Mouse (Mus musculus) heart, adult 8-10 months (tissue): ENCODE measurements at regions not wholly inside any gene's neighbourhood (a gene's known extent, or its start where the extent isn't known, plus 50 kb on each side); places are given as distances from the start of the nearest gene placed in this dataset.

ENCODE experiments used
- DNase-seq: peaks from one replicate; pipeline ENCODE4 v3.0.0; 2022; ENCODE audit warnings: low spot score

DNA sequence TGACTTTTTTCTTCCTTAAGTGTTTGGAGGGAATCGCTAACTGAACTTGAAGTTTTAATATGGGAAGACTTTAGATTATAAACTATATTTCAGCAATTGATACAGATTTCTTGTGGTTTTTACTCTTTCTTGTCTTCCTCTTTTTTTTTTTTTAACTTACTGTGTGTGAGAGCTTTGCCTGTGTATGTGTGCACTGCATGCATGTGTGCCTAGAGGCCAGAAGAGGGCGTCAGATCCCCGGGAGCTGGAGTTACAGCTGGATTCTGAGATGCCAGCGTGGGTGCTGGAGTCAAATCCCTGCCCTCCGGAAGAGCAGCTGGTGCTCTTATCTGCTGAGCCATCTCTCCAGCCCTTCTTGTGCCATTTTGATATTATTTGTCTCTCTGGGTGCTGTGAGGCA is 129.6 kb downstream of the Trim33 start:
- DNase-seq, result no peak

DNA sequence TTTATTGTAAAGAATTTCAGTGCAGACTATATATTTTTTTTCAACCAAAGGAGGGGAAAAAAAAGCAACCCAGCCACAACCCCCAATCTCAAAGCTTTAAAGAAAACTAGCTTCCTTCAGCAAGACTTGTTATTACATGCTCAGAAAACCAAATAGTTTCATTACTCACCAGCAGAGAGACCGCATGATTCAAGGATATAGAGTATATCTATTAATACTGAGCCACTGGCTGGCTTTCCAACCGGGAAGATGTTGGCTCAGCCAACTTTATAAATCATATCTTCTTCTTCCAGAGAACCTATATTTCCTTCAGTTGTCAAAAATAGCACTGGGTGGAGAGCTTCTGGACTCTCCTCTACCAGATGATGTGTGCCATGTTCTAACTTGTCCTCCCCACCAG is 133.2 kb downstream of the Trim33 start:
- no peak for DNase-seq

DNA sequence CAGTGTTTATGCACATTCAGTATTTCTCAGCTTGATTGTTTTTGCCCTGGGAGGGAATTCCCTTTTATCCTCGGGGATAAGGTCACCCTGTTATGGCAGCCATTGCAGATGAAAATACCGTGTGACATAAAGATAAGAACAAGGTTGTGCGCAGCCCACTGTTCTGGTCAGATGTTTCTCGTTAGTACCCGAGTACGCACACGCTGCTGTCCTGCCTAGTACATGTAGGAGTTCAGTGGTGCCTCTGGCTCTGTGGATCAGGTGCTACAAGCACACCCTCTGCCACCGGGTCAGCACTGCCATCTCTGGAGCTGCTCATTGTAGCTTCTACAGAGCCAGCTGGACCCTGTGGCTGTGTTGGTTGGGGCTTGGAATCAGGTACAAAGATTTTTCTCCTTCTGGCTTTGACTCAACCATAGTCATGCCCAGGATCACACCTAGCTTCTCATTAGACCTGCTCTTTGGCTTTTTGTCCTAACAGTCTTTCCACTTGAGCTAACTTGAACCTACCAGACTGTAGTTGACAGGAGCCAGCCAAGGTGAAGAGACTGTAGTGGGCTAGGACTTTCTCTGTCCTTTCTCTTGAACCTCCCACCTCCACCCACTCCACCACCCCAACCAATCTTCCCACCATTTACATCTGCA is 136.1 kb downstream of the Trim33 start:
- no peak for DNase-seq

DNA sequence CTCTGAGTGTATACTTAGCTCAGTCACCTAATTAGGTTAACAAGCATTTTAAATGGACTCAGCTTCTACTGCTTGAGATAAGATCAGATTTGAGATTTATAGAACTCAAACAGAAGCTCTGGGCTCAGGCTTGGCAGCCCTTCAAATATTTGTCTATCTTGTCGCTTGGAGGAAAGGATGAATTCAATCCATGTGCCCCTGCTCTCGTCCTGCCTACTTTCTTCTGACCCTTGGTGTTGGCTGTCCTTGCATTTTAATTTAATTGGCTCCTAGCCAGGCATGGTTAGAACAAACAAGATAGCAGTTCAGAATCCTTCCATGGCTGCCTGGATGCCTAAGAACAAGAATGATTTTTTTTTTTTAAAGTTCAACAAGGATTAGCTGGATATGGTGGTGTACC is 137.2 kb downstream of the Trim33 start:
- no peak for DNase-seq

DNA sequence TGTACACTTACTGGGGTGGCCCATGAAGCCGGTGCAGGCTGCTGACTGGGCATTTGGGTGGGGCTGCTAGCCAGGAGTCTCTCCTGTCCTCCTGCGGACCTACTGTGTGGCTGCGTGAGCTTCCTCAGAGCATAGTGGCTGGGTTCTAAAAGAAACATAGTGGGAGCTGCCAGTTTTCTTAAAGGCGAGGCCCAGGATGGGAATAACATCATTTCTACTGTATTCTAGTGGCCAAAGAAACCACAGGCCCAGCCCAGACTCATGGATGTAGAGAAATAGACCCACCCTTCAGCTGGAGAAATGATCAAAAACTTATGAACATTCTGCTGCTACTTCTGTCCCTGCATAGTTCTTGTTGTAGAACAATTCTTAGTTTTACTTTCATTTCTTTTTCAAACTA is 138.7 kb downstream of the Trim33 start:
- no peak for DNase-seq

DNA sequence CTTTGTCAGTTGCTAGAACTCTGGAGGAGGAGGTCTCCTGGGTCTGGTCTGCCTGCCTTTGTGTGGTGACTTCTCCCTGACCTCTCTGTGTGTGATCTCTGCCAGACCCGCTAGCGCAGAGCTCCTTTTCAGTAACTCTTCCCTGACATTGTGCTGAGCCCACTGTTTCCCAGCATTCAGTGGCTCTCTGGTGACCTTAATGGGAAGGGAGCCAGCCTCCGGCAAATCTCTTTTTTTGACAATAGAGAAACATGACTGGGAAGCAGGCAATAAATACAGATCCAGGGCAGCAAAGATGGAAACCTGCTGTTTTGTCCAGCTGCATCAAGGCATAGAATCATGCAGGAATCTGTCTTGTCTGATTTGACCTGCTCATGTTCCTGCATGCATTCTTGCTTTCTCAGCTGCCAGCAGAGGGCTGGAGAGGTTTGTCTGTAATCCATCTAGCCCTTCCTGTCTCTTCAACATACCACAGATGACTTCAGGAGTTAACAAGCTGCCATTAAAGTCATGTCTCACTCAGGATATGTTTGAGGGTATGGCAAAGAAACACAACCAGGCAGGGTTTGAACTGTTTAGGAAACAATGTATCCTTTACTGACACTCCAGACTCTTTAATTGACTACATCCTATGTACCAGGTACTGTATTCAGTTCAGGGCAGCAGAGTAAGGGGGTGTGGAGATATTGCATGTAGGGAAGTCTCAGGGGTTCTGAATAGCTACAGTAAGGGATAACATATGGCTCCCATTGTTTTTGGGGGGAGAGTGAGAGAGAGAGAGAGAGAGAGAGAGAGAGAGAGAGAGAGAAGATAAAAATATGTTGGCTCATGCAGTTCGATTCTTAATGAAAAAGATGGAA is 140.9 kb downstream of the Trim33 start:
- peak; percentile 40 for DNase-seq

DNA sequence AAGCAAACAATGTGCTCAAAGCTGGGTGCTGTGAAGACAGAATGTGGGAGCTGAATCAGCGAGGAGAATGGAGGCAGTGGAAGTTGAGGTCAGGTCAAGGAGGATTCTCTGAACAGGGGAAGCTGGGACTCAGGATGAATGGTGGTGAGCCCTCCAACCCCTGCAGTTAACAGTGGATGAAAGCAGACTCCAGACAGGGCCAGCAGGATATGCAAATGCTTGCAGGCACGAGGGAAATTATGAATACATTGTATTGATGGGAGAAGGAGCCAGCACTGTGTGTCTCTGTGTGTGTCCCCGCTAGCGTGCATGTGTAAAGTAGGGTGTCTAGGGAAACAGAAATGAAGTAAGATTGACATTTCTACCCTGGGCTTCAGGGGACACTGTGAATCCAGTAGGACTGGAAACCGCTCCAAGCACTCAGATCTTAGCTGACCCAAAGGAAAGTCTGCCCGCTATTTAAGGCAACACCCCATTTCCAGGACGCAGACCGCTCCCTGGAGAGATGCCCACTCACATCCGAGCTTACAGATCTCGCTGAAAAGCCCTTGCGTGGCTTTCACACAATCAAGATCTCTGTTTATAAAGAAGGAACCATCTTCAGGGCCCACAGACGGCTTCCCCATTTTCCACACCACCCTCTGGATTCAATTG is 141.7 kb downstream of the Trim33 start:
- DNase-seq, result peak; percentile 26

DNA sequence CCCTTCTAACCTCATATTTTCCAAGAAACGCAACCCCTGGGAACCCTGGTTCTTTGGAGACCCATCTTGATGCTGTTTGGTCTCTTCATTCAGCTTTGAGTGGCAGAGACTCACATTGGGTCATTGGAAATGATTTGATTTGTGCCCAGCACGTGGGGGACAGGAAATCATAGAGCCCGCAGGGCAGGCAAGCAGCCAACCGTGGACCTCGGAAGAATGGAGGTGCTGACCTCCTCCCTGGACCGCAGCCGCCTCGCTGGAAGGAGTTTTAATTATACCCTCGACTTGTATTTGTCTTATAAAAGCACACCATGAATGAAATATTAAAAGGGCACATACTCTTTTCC is 142.2 kb downstream of the Trim33 start:
- DNase-seq, result no peak

DNA sequence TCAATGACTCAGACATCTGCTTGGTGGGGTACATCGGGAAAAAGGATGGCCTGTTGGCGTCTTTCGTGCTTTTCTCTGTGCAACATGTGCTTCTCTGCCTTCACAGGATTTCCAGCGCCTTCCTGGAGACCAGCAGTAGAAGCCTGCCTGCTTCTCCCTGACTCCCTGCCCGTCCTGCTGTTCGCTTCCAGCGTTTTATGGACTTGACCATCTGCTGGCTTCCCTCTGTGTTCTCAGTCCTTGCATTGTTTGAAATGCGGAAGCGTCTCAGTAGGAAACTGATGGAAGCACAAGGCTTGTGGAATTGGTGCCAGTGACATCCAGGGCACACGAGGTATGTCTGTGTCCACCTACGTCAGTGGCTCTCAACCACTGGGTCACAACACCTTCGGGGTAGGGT is 143.7 kb downstream of the Trim33 start:
- DNase-seq, result no peak

DNA sequence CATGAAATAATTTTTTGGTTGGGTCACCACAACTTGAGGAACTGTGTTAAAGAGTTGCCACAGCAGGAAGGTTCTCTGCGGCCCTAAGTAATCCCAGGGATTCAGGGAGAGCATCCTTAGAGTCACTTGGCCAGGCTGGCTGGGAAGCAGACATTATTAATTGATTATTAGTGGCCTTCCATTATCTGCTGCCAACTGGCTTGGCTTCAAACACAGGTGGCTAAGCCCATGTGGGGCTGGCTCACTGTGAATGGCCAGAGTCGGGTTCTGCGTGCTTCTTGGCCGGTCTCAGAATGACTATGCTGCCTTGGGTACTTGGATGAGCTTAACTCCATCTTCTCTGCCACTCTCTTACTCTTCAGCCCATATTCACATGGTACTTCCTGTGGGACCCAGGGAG is 144.2 kb downstream of the Trim33 start:
- no peak for DNase-seq

DNA sequence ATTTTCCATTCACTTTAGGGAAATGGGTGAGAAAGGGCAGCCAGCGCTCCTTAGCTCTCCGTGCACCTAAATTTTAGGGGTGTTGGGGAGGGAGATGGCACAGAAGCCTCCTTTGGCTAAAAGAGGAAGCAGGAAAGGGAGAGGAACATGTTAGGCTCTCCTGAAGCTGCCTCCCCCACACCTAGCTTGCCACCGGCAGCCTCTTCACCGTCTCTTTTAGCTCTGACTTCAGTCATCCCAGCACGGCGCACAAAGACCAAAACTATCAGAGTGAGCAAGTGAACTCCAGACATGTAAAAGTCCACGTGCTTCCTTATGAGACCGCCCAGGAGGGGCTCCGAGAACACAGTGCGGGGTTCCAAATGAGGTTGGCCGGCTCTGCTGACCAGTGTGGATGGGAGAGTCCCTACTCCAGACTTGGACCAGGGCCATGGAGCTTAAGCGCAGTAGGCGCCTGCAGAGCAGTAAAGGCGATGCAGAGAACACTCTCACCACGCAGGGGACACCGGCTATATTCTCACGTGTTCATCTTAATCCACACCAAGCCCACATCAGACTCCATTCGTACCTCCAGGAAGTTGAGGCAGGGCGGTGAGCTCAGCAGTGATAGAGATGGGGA is 146.8 kb downstream of the Trim33 start:
- no peak for DNase-seq

DNA sequence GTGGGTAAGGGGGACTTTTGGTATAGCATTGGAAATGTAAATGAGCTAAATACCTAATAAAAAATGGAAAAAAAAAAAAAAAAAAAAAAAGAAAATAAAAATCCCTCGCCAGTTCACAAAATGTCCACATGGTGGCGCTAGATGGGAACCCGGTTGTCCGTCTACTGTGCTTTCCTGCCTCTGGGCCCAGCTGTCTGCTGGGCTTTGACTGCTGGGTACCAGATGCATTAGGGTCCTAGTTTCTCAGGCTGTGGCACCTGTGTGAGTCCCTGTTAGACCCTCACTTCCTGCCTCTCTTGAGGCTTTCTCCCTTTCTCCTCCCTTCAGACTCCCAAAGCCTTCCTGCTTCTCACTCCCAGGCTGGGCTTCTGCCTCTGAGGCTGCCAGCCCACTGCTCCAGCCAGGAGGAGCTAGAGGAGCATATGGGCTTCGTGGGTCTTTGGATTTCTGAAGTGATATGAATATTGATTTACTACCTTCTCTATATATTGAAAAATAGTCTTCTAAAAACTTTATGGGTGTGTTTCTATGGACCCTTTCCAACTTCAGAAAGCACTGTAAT is 145.7 kb upstream of the Syt6 start:
- DNase-seq, result no peak

DNA sequence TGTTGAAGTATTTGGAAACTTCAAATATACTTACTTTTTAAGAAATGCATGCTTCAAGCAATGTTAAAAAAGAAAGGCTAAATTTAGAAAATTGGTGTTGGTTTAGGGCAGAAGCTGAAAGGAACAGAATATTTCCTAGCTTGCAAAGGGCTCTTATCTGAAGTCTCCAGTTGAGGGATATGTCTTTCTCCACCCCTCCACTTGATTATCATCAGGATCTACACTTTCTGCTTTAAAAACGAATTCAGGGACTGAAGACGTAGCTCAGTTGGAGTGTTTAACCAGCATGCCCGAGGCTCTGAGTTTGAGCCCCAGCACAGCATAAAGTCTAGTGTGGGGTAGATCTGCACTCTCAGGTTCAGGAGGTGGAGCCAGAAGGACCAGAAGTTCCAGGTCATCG is 144.9 kb upstream of the Syt6 start:
- no peak for DNase-seq

DNA sequence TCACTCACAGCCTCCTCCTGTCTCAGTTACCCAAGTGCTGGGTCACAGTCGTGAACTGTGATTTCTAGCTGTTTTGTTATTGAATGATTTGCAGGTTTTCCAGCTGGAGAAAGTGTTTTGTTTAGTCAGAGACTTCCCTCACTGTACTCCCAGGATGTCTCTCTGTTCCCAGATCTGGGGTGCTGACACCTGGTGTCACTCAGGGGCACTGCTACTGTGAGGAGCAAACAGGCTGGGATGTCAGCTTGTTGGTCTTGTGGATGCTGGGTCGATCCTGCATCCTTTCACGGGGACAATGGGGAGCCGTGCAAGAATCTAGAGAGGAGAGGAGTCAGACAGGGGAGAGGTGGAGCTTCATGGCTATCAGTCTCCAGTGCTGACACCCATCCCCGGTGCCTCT is 142.8 kb upstream of the Syt6 start:
- no peak for DNase-seq

DNA sequence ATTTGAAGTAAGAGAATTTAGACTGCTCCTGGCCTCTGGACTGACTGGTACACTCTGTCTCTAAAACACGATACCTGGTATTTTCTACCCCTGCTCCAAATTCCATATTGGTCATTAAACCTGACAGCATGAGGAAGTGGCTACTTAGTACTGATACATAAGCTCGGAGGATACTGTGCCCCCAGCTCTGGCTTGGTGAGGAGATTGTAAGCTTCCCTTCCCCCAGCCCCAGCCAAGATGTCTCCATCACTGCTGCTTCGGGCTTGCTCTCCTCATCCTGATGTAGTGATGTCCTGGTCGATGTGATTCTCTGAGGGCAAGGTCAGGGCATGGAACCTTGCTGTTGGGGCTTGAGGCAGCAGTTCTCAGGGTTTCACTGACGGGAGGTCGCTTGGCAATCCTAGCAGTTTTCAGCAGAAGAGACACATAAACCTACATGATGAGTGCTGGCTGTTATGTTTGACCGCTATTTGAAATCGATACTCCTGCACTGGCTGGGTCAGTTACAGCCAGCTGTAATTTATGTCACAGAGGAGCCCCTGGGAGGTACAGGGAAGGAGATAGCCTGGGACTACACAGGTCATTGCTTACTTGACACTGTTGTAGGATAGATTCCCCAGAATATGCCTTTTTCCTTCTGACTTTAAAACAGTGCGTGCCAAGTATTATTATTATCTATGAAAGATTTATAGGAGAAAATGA is 138.0 kb upstream of the Syt6 start:
- no peak for DNase-seq

DNA sequence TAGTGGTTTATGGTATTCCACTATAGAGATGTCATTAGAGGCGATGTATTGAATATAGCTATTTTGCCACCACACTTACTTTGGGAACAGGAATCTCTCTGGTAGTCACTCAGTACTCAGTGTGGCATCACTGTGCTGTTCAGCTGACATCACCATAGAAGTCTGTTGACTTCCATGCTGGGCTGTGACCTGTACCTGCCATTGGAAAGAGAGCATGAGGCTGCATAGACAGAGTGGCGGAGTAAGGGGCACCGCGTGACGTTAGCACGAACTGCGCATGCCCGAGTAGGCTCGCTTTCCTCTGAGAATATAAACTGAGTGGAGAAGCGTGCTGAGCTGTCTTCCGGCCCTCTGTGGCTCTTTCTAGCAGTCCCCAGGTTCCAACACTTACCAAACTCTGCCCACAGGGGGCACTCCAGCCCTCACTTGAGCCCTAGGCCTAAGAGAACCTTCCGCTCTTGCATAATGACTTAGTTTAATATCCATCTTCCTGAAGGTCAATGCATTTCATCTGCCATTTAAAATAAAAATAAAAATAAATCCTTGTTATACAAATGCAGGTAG is 136.2 kb upstream of the Syt6 start:
- DNase-seq, result peak; percentile 51

DNA sequence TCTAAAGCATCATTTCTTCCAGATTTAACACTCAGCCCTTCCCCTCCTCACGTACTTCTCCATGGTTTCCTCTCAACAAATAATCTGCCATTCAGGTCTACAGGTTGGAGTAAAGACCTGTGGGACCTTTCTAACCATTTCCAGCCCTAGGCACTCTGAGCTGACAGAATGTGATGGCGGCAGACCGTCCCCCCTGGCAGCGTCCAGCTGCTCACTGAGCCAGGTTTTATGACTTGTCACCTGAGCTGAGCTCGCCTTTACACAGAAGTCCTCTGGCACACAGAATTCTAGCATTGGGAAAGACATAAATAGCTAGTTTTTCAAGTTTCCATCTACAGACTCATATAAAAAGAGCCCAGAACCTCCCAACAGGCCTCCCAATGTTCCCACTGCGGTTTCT is 131.8 kb upstream of the Syt6 start:
- DNase-seq, result no peak

DNA sequence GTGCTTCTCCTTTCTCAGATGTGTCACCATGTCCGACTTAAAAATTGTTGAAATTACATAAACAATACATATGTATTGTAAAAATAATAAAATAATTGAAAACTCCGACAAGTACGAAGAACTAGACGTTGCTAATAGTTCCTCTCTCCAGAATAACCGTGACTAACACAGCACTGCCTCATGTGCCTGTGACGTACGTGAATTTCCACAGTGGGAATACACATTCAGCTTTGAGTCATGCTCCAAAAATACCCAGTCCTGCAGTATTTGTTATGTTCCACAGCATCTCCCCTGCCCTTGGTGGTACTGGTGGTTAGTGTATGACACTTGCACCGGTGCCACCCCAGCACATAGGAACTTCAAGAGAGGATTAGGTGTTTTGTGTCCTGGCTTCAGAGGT is 129.2 kb upstream of the Syt6 start:
- DNase-seq, result no peak

DNA sequence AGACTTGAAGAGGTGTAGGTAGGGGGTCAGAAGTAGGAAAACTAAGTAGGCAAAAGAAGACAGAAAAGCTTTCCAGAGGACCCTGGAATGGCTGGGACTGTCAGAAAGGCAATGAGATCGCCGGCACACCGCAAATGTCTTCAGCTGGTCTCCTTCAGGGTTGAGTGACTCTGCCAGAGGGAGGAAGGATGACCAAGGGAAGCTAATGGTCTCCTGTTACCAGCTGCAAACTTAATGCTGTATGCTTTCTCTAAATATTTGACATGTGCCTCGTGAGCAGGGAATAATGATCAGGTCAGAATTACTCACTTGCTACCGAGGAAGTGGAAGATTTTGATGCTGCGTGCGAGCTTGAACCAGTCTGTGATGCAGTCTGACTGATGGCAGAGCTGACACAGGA is 125.2 kb upstream of the Syt6 start:
- no peak for DNase-seq

DNA sequence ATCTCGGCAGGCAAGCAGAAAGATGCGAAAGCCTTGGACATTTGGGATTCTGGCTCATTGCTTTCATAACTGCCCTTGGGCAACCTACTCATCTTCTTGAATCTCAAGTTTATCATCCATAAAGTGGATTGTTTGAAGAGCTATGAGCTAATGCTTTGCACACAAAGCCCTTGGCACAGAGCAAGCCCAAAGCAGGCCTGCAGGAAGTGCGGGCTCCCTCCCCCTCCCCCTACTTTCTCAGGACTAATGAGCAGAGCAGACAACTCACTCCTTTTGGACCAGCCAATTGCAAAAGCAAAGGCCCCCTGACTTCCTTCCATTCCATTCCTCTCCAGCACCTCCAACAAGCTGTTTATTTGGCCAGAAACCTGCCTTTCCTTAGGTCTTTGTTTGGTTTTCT is 123.1 kb upstream of the Syt6 start:
- DNase-seq, result peak; percentile 17

DNA sequence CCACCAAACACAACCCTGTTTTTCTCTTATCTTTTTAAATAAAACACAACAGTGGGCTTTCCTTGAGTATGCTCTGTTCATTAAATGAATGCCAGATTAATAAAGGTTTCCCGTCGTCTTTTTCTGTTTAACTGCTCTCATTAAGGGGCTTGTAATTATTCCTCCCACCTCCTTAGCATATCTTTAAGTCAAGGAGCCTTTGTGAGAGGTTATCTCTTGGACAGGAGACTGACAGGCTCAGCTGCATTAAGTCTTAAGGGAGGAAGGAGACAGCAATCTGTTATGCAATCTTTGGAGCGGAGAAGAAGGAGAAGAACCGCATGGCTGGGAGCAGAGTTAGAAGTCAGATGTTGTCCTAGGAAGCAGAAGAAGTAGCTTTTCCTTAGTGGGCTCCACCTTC is 111.3 kb upstream of the Syt6 start:
- no peak for DNase-seq
